Mouse (Mus musculus) kidney, embryonic 16.5 days (tissue): Measurements from ENCODE around the gene Ubox5. TPM values are rescaled to one million over a fixed set of nuclear protein-coding genes. Genes with fewer than 3 reads are reported as not detected.
"Not testable (repeated sequence)": the region's sequence is repeated elsewhere in the genome, so short reads cannot be mapped to it uniquely, and the experiment has no call there.

Source experiments
- ATAC-seq: fragments of 200-750 bp; cut with Nextera tagmentation; 2 replicates; pipeline ENCODE4 v1.8.0; 2017; ENCODE audit warnings: moderate TSS enrichment; ENCODE audit not compliant: low FRiP score, low TSS enrichment
- H3K27ac ChIP-seq: fragments of 300-500 bp; sonication (generic); 2 replicates; pipeline ENCODE4 v1.5.1; 2014; ENCODE audit warnings: low read length
- H3K27me3 ChIP-seq: fragments of 300-500 bp; sonication (generic); 2 replicates; pipeline ENCODE4 v1.6.1; 2014; ENCODE audit warnings: low read length, control low read depth, mixed read lengths; ENCODE audit not compliant: insufficient read depth
- H3K36me3 ChIP-seq: fragments of 300-500 bp; sonication (generic); 2 replicates; pipeline ENCODE4 v1.6.1; 2014; ENCODE audit warnings: low read length, control low read depth, mixed read lengths; ENCODE audit not compliant: insufficient read depth
- H3K4me1 ChIP-seq: fragments of 300-500 bp; sonication (generic); 2 replicates; pipeline ENCODE4 v1.6.1; 2014; ENCODE audit warnings: low read length, control low read depth, mixed read lengths; ENCODE audit not compliant: insufficient read depth
- H3K4me2 ChIP-seq: fragments of 300-500 bp; sonication (generic); replicated peaks from 2 replicates; pipeline ENCODE4 v1.6.1; 2014; ENCODE audit warnings: low read depth, low read length
- H3K4me3 ChIP-seq: fragments of 300-500 bp; sonication (generic); 2 replicates; pipeline ENCODE4 v1.5.1; 2014; ENCODE audit warnings: mild to moderate bottlenecking, low read length
- H3K9ac ChIP-seq: fragments of 300-500 bp; sonication (generic); replicated peaks from 2 replicates; pipeline ENCODE4 v1.6.1; 2014; ENCODE audit warnings: low read length
- H3K9me3 ChIP-seq: fragments of 300-500 bp; sonication (generic); 2 replicates; pipeline ENCODE4 v1.6.1; 2016; ENCODE audit warnings: low read length, control low read depth
- WGBS: fragments of 180-500 bp; shearing (Covaris S2); extraction: QIAGEN DNeasy Blood & Tissue Kit; methylation state at CpG from one replicate; pipeline ENCODE4 v1.1.7; 2014; 5-methylcytosine and 5-hydroxymethylcytosine counted together
- polyA plus RNA-seq: library from polyadenylated mRNA; unstranded; fragments of >200 nt; fragmentation: Nextera tagmentation; extraction: Ambion mirVana; gene quantifications from 2 replicates; pipeline ENCODE4 v1.2.1, GENCODE M21; 2015

Gene Ubox5
- polyA plus RNA-seq, 1 experiment from 2014 or later: 14.3 TPM

DNA sequence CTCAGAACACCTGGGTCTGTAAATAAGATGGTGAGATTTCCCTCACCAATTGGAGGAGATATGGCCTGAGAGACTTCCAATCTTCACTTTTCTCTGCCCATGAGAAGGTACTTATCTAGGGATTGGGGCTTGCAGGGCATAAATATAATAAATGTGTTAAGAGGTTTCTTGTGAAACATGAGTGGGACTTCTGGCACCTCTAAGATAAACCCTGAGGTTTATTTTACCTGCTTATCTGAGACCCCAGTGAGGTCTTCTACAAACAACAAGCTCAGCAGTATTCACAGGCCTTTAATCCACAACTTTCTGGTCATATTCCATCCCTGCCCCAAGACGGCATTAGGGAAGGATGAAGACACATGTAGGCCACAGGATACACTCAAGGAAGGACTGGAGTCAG is 23.9 kb upstream of the Ubox5 start:
- 81% methylated on average over 1 of the region's 1 CpGs for WGBS
- no peak for ATAC-seq
- Histone ChIP-seq H3K4me1 (no peaks in the 10 kb centered on the region), H3K4me2 (no peak overlapping the region), H3K9me3 (no peaks in the 10 kb centered on the region), H3K9ac (no peak overlapping the region), H3K27me3 (no peaks in the 10 kb centered on the region), H3K27ac (no peak overlapping the region), H3K4me3 (no peak overlapping the region), H3K36me3 (peaks cover 54% of the 10 kb centered on the region)

DNA sequence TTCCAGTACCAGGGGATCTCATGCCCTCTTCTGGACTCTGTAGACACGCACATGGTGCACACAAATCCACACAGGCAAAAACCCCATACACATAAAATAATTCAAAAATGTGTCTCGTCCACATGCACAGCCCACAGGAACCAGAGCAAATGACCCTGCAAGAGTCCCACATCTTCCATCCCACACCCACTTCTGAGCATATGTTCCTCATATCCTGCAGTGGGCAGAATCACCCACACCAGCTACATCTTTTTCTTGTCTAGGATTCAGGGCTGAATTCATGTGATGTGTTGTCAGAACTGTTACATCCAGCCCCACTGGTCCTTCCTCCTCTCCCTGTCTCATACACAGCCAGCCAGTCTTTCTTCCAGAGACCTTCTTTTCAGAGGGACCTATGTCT is 23.5 kb upstream of the Ubox5 start:
- Histone ChIP-seq H3K4me3 (no peak overlapping the region), H3K9me3 (no peaks in the 10 kb centered on the region), H3K27me3 (no peaks in the 10 kb centered on the region), H3K36me3 (peaks cover 49% of the 10 kb centered on the region), H3K4me1 (no peaks in the 10 kb centered on the region), H3K27ac (no peak overlapping the region), H3K9ac (no peak overlapping the region), H3K4me2 (no peak overlapping the region)
- WGBS: 94% methylated on average over 2 of the region's 2 CpGs
- no peak for ATAC-seq

DNA sequence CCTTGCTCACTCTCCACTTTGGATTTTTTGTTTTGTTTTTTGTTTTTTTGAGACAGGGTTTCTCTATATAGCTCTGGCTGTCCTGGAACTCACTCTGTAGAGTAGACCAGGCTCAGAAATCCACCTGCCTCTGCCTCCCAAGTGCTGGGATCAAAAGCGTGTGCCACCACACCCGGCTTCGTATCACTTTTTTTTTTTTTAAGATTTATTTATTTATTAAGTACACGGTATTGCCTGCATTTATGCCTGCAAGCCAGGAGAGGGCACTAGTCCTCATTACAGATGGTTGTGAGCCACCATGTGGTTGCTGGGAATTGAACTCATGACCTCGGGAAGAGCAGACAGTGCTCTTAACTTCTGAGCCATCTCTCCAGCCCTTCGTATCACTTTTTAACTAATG is 19.2 kb upstream of the Ubox5 start:
- ATAC-seq: not testable (repeated sequence)
- 84% methylated on average over 6 of the region's 6 CpGs for WGBS

DNA sequence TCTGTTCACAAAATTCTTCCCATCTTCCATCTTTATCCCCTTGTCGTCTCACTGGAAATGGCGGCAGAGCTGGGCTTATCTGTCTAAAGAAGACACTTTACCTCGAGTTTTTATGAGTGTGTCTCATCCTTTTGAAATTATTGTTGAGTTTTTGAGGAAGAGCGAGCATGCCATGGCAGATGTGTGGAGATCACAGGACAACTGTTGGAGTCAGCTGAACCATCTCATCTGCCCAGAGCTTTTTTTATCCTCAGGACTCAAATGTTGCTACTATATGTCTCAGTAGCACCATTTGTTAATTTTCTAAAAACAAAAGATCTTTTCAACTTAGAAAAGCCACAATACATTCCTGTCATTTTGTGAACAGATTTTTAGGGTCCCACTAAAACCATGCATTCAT is 15.4 kb upstream of the Ubox5 start:
- Histone ChIP-seq H3K4me1 (peaks cover 11% of the 10 kb centered on the region), H3K27me3 (no peaks in the 10 kb centered on the region), H3K36me3 (0 out of 2 replicates have a peak, but pooled peaks cover under 1% of the 10 kb centered on the region), H3K9ac (no peak overlapping the region), H3K4me2 (no peak overlapping the region), H3K4me3 (no peak overlapping the region), H3K27ac (no peak overlapping the region), H3K9me3 (no peaks in the 10 kb centered on the region)
- no peak for ATAC-seq
- WGBS: 80% methylated on average over 4 of the region's 4 CpGs

More for the DNA sequence above, 19.2 kb upstream of the Ubox5 start:
- H3K4me2 ChIP-seq, H3K4me1 ChIP-seq, H3K9me3 ChIP-seq, H3K27me3 ChIP-seq, H3K4me3 ChIP-seq, H3K9ac ChIP-seq, H3K27ac ChIP-seq: not testable (repeated sequence)
- H3K36me3 ChIP-seq: peaks cover 13% of the 10 kb centered on the region; the same call in 1 of the 2 replicates

GRCm38 (mm10) chr2:130642684-130643369 is 13.0 kb upstream of the Ubox5 start, which contains the start of gene Lzts3:
TSS of gene Lzts3 (minus strand) at chr2:130642803.
- Histone ChIP-seq H3K4me3 (peak within 1 kb of the TSS; percentile 69), H3K9ac (peak within 1 kb of the TSS; percentile 72), H3K36me3 (no peaks in the 10 kb centered on the region), H3K27ac (0 out of 2 replicates have a peak within 1 kb of the TSS, but pooled peaks have one; percentile 27), H3K9me3 (no peaks in the 10 kb centered on the region), H3K4me2 (peak within 1 kb of the TSS; percentile 96), H3K27me3 (no peaks in the 10 kb centered on the region), H3K4me1 (peaks cover 20% of the 10 kb centered on the region)
- ATAC-seq: peak; percentile 92
- 3% methylated on average over 40 of the region's 40 CpGs for WGBS

GRCm38 (mm10) chr2:130642197-130642660 is 12.4 kb upstream of the Ubox5 start:
- 0 out of 2 replicates have a peak overlapping the region, but pooled peaks have one; percentile 27 for H3K27ac ChIP-seq
- H3K27me3 ChIP-seq: peaks cover under 1% of the 10 kb centered on the region; the same call in 1 of the 2 replicates
- H3K9ac ChIP-seq: peak overlapping the region; percentile 72
- no peaks in the 10 kb centered on the region for H3K9me3 ChIP-seq
- H3K4me2 ChIP-seq: peak overlapping the region; percentile 96
- peak; percentile 37; the same call in 1 of the 2 replicates for ATAC-seq
- peak overlapping the region; percentile 69 for H3K4me3 ChIP-seq
- under 1% methylated on average over 26 of the region's 27 CpGs for WGBS
- no peaks in the 10 kb centered on the region for H3K36me3 ChIP-seq
- peaks cover 21% of the 10 kb centered on the region for H3K4me1 ChIP-seq

GRCm38 (mm10) chr2:130641351-130642025 is 11.7 kb upstream of the Ubox5 start:
- Histone ChIP-seq H3K27ac (no peak overlapping the region), H3K4me1 (peaks cover 21% of the 10 kb centered on the region), H3K27me3 (peaks cover 6% of the 10 kb centered on the region), H3K36me3 (no peaks in the 10 kb centered on the region), H3K4me2 (peak overlapping the region; percentile 96), H3K9me3 (no peaks in the 10 kb centered on the region), H3K4me3 (no peak overlapping the region), H3K9ac (peak overlapping the region; percentile 72; the same call in 1 of the 2 replicates)
- no peak for ATAC-seq
- WGBS: 47% methylated on average over 6 of the region's 6 CpGs

DNA sequence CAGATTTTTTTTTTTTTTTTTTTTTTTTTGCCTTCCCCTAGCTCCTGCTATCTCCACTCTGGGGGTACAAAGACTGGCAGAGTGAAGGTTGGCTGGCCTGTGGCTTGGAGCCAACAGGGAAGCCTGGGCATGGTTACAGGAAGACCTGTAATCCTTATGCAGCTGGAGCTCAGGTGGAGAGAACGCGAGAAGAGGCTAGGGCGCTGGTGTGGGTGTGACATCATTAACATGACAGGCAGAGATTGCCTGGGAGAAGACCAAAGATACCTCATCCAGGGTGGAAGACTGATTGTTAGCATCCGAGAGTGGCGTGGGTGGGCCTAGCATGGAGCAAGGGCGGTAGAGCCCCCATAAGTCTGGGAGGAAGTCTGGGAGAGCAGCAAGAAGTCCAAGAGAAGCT is 9.4 kb upstream of the Ubox5 start:
- ATAC-seq: no peak
- Histone ChIP-seq H3K27me3 (peaks cover 14% of the 10 kb centered on the region), H3K27ac (peak overlapping the region; percentile 92), H3K4me1 (peaks cover 43% of the 10 kb centered on the region), H3K4me3 (no peak overlapping the region), H3K4me2 (no peak overlapping the region), H3K9ac (no peak overlapping the region), H3K36me3 (no peaks in the 10 kb centered on the region), H3K9me3 (no peaks in the 10 kb centered on the region)
- WGBS: 84% methylated on average over 6 of the region's 6 CpGs

GRCm38 (mm10) chr2:130638101-130638611 is 8.3 kb upstream of the Ubox5 start:
- H3K4me3 ChIP-seq: peak overlapping the region; percentile 36
- H3K4me1 ChIP-seq: peaks cover 48% of the 10 kb centered on the region
- peak overlapping the region; percentile 63 for H3K9ac ChIP-seq
- H3K27ac ChIP-seq: peak overlapping the region; percentile 92
- H3K9me3 ChIP-seq: no peaks in the 10 kb centered on the region
- peak overlapping the region; percentile 35 for H3K4me2 ChIP-seq
- whole genome bisulfite sequencing: 20% methylated on average over 16 of the region's 16 CpGs
- peaks cover 21% of the 10 kb centered on the region for H3K27me3 ChIP-seq
- peak; percentile 41 for ATAC-seq
- no peaks in the 10 kb centered on the region for H3K36me3 ChIP-seq
